Mouse (Mus musculus) left cerebral cortex, adult 2 months (tissue): ENCODE data around the gene Gm8947. TPM values are rescaled to one million over a fixed set of nuclear protein-coding genes. Genes with fewer than 3 reads are reported as not detected.

Source experiments
- DNase-seq, 2 experiments: peaks; one replicate each; pipeline ENCODE4 v3.0.0; 2021 to 2022; ENCODE audit warnings: low spot score in 2 of 2, mixed read lengths in 1 of 2; ENCODE audit errors: extremely low spot score in 1 of 2
- H3K27ac ChIP-seq: fragments of 200-600 bp; 2 replicates; pipeline ENCODE4 v1.8.1; 2022
- H3K4me3 ChIP-seq: fragments of 200-600 bp; 2 replicates; pipeline ENCODE4 v1.8.1; 2022
- CTCF ChIP-seq: fragments of 200-600 bp; IDR thresholded peaks from 2 replicates; pipeline ENCODE4 v1.8.1; 2022; ENCODE audit warnings: antibody characterized with exemption, mild to moderate bottlenecking, moderate library complexity
- intact Hi-C: fragments of 180-260 bp; cut with DNase I; formaldehyde crosslinking; loops from one replicate; pipeline ENCODE4 v1.15.1; 2025
- total RNA-seq, 2 experiments: library from RNA; stranded (reverse); gene quantifications; 2 replicates each; pipeline ENCODE4 v1.2.3; 2021

The Gm8947 gene
- total RNA-seq, 2 experiments from 2014 or later = not detected

GRCm38 (mm10) chr1:151237780-151238179, 45.6 kb downstream of the Gm8947 start:
- no peak overlapping the region for H3K4me3 ChIP-seq
- no peak for TF ChIP-seq CTCF
- intact Hi-C loops = no loop called here
- no peak overlapping the region for H3K27ac ChIP-seq
- no peak for DNase-seq

- intact Hi-C loops = no loop called here
Observed at GRCm38 (mm10) chr1:151243332-151243731, 51.2 kb downstream of the Gm8947 start.

More at GRCm38 (mm10) chr1:151243332-151243731, 51.2 kb downstream of the Gm8947 start:
- TF ChIP-seq CTCF = no peak
- Histone ChIP-seq H3K27ac (no peak overlapping the region), H3K4me3 (no peak overlapping the region)
- no peak for DNase-seq

Other genes starting within 250 kb of the Gm8947 start
- 1 to 10 TPM; 1.6 to 3.5 TPM for gene Hmcn1, start 198.9 kb upstream of the Gm8947 start, total RNA-seq
- gene Gm47985, start 9.8 kb upstream of the Gm8947 start, total RNA-seq = not detected
- gene Gm47995, start 6.1 kb downstream of the Gm8947 start, total RNA-seq = not detected
- gene 3110040M04Rik, start 11.7 kb downstream of the Gm8947 start, total RNA-seq = not detected
- not detected for gene Gm47996, start 17.8 kb downstream of the Gm8947 start, total RNA-seq
- 100 to 1,000 TPM; 126 to 131 TPM for gene Ivns1abp, start 152.1 kb downstream of the Gm8947 start, total RNA-seq
- gene Swt1, start 236.1 kb downstream of the Gm8947 start, total RNA-seq = 10 to 100 TPM; 13.4 to 16.2 TPM
- gene Trmt1l, start 236.2 kb downstream of the Gm8947 start, total RNA-seq = 10 to 100 TPM; 26.7 to 28.7 TPM